Mouse (Mus musculus) liver, embryonic 14.5 days (tissue): ENCODE data around the gene Ubtd1. TPM values are rescaled to one million over a fixed set of nuclear protein-coding genes. Genes with fewer than 3 reads are reported as not detected.

ENCODE experiments used
- ATAC-seq: fragments of 200-750 bp; cut with Nextera tagmentation; 2 replicates; pipeline ENCODE4 v1.8.0; 2017; ENCODE audit warnings: moderate number of reproducible peaks, mild to moderate bottlenecking, moderate library complexity; ENCODE audit not compliant: insufficient read depth
- DNase-seq, 3 experiments: peaks; one replicate each; pipeline ENCODE4 v3.0.0-alpha.2; 2012 to 2013; ENCODE audit warnings: low read depth in 3 of 3, low spot score in 3 of 3
- H3K27ac ChIP-seq: fragments of 300-500 bp; sonication (generic); 2 replicates; pipeline ENCODE4 v1.5.1; 2014; ENCODE audit warnings: moderate library complexity, mild to moderate bottlenecking, control low read depth, inconsistent platforms
- H3K27me3 ChIP-seq: fragments of 300-500 bp; sonication (generic); 2 replicates; pipeline ENCODE4 v1.6.1; 2014; ENCODE audit warnings: mild to moderate bottlenecking, low read length, moderate library complexity; ENCODE audit not compliant: control insufficient read depth, insufficient read depth
- H3K36me3 ChIP-seq: fragments of 300-500 bp; sonication (generic); replicated peaks from 2 replicates; pipeline ENCODE4 v1.6.1; 2014; ENCODE audit warnings: low read depth; ENCODE audit not compliant: control insufficient read depth, insufficient read depth
- H3K4me1 ChIP-seq, 2 experiments: fragments of 200-500 bp in 1 of 2; fragments of 300-500 bp in 1 of 2; sonication (generic) in 1 of 2; replicated peaks; 2 replicates each; pipeline ENCODE4 v1.6.1; 2012 to 2014; ENCODE audit warnings: antibody characterized with exemption in 1 of 2, inconsistent platforms in 1 of 2, low read length in 1 of 2; ENCODE audit not compliant: control insufficient read depth in 2 of 2, insufficient read depth in 2 of 2
- H3K4me2 ChIP-seq: fragments of 300-500 bp; sonication (generic); 2 replicates; pipeline ENCODE4 v1.6.1; 2014; ENCODE audit warnings: low read depth, mild to moderate bottlenecking, control low read depth, moderate library complexity
- H3K4me3 ChIP-seq, 2 experiments: fragments of 200-500 bp in 1 of 2; fragments of 300-500 bp in 1 of 2; sonication (generic) in 1 of 2; 2 replicates each; pipeline ENCODE4 v1.5.1; 2012 to 2014; ENCODE audit warnings: low read depth in 2 of 2, low read length in 2 of 2, mild to moderate bottlenecking in 2 of 2, control low read depth in 1 of 2, inconsistent platforms in 1 of 2, moderate library complexity in 1 of 2; ENCODE audit not compliant: insufficient read depth in 1 of 2
- H3K9ac ChIP-seq: fragments of 300-500 bp; sonication (generic); replicated peaks from 2 replicates; pipeline ENCODE4 v1.6.1; 2014; ENCODE audit warnings: mild to moderate bottlenecking, control low read depth, moderate library complexity
- H3K9me3 ChIP-seq: fragments of 300-500 bp; sonication (generic); 2 replicates; pipeline ENCODE4 v1.6.1; 2016; ENCODE audit warnings: low read length, mixed read lengths; ENCODE audit not compliant: control insufficient read depth
- CTCF ChIP-seq: IDR thresholded peaks from 2 replicates; pipeline ENCODE4 v1.5.1; 2016; ENCODE audit warnings: antibody characterized with exemption, low read depth, control low read depth
- EP300 ChIP-seq: IDR thresholded peaks from 2 replicates; pipeline ENCODE4 v1.6.1; 2016; ENCODE audit warnings: antibody characterized with exemption, low read depth
- WGBS: fragments of 180-500 bp; shearing (Covaris S2); extraction: QIAGEN DNeasy Blood & Tissue Kit; methylation state at CpG from one replicate; pipeline ENCODE4 v1.1.7; 2014; ENCODE audit not compliant: insufficient replicate concordance; 5-methylcytosine and 5-hydroxymethylcytosine counted together
- polyA plus RNA-seq, 2 experiments: library from polyadenylated mRNA; depleted of rRNA in 1 of 2; stranded (reverse) in 1 of 2; unstranded in 1 of 2; fragments of >200 nt; fragmentation: Nextera tagmentation in 1 of 2; extraction: Ambion mirVana in 1 of 2; gene quantifications; 2 replicates each; pipeline versions ENCODE4 v1.2.1 to v1.2.3; 2012 to 2014

Ubtd1 gene
- polyA plus RNA-seq, 2 experiments, result 2.0 to 4.2 TPM

GRCm38 (mm10) chr19:41997090-41997489, 15.5 kb downstream of the Ubtd1 start:
- no peak for DNase-seq
- H3K4me3 ChIP-seq, result no peak overlapping the region
- no peak overlapping the region for H3K9ac ChIP-seq
- H3K27me3 ChIP-seq, result no peaks in the 10 kb centered on the region
- H3K36me3 ChIP-seq, result no peaks in the 10 kb centered on the region
- TF ChIP-seq CTCF, result no peak
- TF ChIP-seq EP300, result no peak
- ATAC-seq, result no peak
- no peaks in the 10 kb centered on the region for H3K9me3 ChIP-seq
- WGBS, result 76% methylated on average over 10 of the region's 10 CpGs
- H3K4me1 ChIP-seq, result peaks cover 0 to 10% of the 10 kb centered on the region in 2 experiments; a peak in 2 of 4 replicates
- H3K27ac ChIP-seq, result no peak overlapping the region
- no peak overlapping the region for H3K4me2 ChIP-seq

DNA sequence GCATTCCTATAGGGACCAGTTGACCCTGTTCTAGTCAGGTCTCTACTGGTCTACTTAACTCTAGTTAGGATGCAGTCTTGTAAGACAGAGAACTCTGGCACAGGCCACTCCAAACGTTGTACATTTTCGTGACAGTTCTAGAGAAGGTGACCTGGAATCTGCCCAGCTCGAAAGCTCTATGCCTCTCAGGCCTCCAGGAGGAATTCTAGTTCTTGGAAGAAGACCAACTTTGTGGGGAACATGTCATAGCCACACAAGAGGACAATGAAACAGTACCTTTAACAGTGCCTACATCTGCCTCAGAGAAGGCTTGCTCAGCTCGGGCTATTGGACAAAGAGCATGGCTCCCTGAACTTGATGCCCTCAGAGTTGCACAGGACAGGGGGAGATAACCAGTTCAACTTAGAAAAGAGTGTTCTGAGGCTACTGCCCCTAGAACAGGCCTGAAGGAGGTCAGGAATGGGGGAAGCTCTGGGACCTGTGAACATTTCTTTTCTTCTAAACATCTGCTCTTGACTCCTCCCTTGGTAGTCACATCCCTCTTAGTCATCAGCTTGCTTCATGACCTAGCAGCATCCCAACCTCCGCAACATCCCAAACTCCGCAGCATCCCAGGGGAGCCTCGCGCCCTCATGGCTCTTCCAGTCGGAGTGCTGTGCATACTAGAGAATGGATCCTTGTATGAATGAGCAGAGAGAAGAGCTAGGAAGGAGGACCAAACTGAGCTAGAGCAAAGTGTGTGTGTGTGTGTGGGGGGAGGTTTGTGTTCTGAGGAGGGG, 17.4 kb downstream of the Ubtd1 start:
- ATAC-seq, result no peak
- H3K4me3 ChIP-seq, result no peak overlapping the region
- H3K9ac ChIP-seq, result no peak overlapping the region
- TF ChIP-seq EP300 (no peak), CTCF (no peak)
- H3K36me3 ChIP-seq, result no peaks in the 10 kb centered on the region
- peaks cover 0 to 10% of the 10 kb centered on the region in 2 experiments; a peak in 2 of 4 replicates for H3K4me1 ChIP-seq
- 74% methylated on average over 9 of the region's 9 CpGs for WGBS
- H3K27me3 ChIP-seq, result no peaks in the 10 kb centered on the region
- no peak for DNase-seq
- H3K9me3 ChIP-seq, result no peaks in the 10 kb centered on the region
- no peak overlapping the region for H3K27ac ChIP-seq
- no peak overlapping the region for H3K4me2 ChIP-seq

DNA sequence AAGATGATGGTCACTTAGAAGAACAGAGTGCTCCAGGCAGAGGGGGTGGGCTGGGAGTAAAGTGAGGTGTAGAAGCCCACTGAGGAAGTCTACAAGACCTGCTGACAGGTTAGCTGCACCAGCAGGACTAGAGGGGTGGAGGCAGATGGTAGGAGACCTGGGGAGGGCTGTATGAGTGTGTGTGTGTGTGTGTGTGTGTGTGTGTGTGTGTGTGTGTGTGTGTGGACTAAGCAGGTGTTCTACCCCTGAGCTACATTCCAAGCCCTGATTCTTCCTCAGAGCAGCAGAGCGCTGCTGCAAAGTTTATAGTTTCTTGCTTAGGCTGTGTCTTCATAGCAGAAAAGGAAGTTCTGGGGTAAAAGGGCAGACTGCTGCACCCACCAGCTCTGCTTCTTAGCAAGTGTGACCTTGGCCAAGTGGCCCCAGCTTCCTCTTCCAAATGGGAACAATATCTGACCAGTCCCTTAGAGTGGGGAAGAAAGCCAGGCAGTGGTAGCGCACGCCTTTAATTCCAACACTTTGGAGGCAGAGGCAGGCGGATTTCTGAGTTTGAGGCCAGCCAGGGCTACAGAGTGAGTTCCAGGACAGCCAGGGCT, 18.2 kb downstream of the Ubtd1 start:
- 46% methylated on average over 4 of the region's 4 CpGs for WGBS
- Histone ChIP-seq H3K9me3 (no peaks in the 10 kb centered on the region), H3K36me3 (no peaks in the 10 kb centered on the region), H3K27me3 (no peaks in the 10 kb centered on the region), H3K4me1 (peaks cover 0 to 11% of the 10 kb centered on the region in 2 experiments; a peak in 2 of 4 replicates), H3K27ac (no peak overlapping the region), H3K4me2 (no peak overlapping the region), H3K9ac (no peak overlapping the region), H3K4me3 (no peak overlapping the region)
- ATAC-seq (no peak), DNase-seq (no peak)
- TF ChIP-seq EP300 (no peak), CTCF (no peak)

DNA sequence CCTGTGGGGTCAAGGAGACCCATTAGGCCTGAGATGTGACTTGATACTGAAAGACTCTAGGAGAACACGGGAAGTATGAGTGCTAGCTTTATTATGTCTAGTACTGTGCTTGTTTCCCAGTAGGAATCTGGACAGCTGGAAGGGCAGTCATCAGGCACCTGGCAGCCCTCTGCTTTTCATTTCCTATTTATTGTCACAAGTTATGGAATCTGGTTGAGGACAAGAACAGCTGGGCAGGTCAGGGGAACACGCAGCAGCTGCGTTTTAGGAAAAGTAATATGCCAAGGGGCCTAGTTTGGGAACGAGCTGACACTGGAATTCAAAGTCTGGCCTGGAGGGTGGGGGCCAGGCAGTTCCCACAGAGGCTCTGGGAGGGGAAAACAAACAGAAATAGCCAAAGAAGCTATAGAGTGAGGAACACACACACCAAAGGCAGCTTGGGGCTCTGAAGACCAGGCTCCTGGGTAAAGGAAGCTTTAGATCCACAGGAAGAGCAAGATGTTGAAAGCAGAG, 18.9 kb downstream of the Ubtd1 start:
- H3K9ac ChIP-seq, result no peak overlapping the region
- H3K4me1 ChIP-seq, result peaks cover 0 to 15% of the 10 kb centered on the region in 2 experiments; a peak in 2 of 4 replicates
- no peaks in the 10 kb centered on the region for H3K9me3 ChIP-seq
- H3K4me3 ChIP-seq, result no peak overlapping the region
- no peak for ATAC-seq
- H3K27me3 ChIP-seq, result no peaks in the 10 kb centered on the region
- no peak for DNase-seq
- WGBS, result 55% methylated on average over 4 of the region's 4 CpGs
- no peak overlapping the region for H3K27ac ChIP-seq
- no peak overlapping the region for H3K4me2 ChIP-seq
- H3K36me3 ChIP-seq, result no peaks in the 10 kb centered on the region
- TF ChIP-seq EP300, result no peak
- no peak for TF ChIP-seq CTCF
